Mouse (Mus musculus): ENCODE data around the gene Ctnnd2.

GRCm38 (mm10) chr15:30564594-30564993, 392.2 kb downstream of the Ctnnd2 start:
- TF ChIP-seq CTCF (conservative IDR thresholded peaks at IDR 0.05; ENCODE audit: insufficient read depth, insufficient read length, low read depth, low read length) (no peak), POLR2A (IDR thresholded peaks at IDR 0.05; ENCODE audit: low read depth, low read length) (no peak)
